Mouse (Mus musculus) megakaryocyte progenitor cell, adult 5-6 weeks (primary cell): ENCODE data around the gene Glra3. TPM values are rescaled to one million over a fixed set of nuclear protein-coding genes. Genes with fewer than 3 reads are reported as not detected.

Experiments used
- ATAC-seq: replicated peaks from 2 replicates; pipeline ENCODE4 v1.8.0; 2016; ENCODE audit warnings: mild to moderate bottlenecking, moderate TSS enrichment, inconsistent platforms; ENCODE audit not compliant: poor library complexity
- total RNA-seq, 2 experiments: library from RNA; stranded (forward) in 1 of 2; stranded (reverse) in 1 of 2; fragments of 157-497, 149-512 nt in 1 of 2; fragments of 200-1000 nt in 1 of 2; gene quantifications; 2 replicates each; pipeline versions ENCODE4 v1.2.3 to v1.2.4; 2015 to 2017

Glra3 gene
- not detected in 2 replicates for total RNA-seq (2015)
- total RNA-seq (2017) = not detected in 2 replicates

DNA sequence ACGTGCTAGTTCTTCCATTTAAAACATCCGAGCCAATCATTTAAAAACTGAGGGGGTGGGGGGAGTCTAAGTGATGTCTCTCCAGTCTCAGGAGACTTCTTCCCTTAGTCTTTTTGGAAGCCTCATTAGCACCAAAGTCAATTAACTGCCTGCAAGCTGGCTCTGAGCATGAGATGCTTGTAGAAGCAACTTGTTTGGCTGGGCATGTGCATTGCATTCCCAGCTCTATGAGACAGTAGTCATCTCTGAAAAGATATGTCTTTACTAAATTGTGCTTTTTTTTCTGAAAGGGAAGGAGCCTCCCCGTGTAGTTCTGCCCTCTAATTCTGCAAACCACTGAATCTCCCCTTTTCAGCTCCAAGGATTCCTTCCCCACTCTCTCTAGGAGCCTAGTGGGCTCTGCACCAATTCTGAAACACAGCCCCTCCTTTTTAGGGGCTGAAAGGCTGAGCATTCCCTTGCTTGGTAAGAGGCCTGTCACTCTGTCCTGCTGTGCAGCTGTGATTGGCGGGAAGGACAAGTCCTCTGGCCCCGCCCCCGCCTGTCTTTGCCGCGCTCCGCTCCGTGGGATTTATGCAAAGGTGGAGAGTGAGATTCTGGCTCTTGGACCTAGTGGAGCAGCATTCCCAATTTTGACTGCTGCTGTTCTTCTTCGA is at the start of gene Glra3:
Glra3 (plus strand) TSS at position 591 of the 656 bp plus-strand sequence.
- no peak for ATAC-seq

DNA sequence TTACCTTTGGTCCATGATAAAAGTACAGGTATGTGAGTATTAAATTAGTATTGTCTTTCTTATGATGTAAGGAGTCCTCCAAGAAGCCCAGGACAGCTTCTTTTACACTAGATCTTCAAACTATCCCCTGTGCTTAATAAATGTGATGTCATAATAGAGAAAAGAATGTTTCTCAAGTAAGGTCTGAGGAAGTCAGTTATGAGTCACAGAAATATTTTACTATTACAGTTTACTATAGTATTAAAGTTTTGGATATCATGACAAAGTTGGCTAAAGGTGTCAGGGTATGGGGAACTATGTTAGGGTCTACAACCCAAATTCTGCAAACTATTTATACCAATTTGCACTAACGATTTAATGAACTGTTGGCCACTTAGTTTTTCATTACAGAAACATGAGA is 33.4 kb upstream of the Glra3 start, which contains the start of gene Adam29:
Adam29 (minus strand) TSS at position 101 of the 400 bp plus-strand sequence.
- ATAC-seq = no peak

DNA sequence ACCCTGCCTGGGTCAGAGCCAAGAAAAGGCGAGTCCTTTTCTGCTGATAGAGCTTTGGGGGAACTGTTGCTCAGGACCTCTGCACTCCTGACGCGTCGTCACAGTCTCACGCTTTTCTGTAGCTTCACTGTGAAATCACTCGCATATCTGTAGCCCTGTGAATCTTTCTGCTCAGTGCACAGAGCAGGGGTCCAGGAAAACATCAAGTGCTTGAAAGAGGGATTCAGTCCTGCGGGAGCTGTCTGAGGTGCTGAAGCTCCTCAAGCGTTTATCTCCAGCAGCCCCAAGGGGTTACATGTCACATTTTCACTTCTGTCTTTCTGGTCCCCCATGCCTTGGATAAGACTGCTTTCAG is 243 bp downstream of the Glra3 start:
- no peak for ATAC-seq

DNA sequence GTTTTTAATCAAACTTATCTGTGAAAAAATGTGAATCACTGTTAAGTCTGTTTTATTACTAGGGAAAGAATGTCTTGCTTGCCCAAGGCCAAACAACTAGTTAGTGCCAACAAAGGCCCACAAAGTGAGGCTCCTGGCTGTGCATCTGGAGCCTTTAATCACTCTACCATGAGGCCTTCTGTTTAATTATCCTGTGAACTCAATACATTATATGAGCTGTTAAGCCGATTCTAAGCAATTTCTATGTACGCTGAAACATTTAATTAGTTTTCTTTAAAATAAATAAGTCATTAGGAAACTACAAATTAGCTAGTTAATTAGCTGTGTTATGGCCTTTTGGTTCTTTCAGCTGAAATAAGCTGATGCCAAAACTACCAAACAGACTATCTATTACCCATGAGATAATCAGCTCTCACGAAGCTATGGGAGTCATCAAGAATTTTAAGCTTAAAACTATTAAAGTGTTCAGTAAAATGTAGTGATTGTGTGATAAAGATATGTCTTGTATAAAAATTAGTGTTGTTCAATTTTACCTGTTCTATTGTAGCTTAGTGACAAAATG is 24.6 kb downstream of the Glra3 start:
- ATAC-seq = no peak

DNA sequence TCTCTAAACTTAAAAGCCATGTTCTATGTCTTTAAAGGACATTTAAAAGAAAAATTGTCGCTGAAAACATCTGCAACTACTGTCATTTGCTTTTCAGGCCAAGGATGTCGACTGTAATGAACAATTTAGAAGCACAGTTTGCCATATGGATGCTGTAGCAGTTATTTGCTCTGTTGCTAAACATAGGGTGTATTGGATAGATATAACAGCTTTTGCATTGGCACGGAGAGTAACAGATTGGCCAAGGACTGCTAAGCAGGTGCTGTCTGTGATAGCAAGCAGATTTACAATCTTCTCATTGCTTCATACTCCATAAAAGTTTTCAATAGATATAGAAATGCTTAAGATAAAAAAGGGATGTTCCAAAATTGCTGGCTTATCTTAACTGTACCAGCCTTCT is 57.6 kb downstream of the Glra3 start:
- ATAC-seq = no peak

DNA sequence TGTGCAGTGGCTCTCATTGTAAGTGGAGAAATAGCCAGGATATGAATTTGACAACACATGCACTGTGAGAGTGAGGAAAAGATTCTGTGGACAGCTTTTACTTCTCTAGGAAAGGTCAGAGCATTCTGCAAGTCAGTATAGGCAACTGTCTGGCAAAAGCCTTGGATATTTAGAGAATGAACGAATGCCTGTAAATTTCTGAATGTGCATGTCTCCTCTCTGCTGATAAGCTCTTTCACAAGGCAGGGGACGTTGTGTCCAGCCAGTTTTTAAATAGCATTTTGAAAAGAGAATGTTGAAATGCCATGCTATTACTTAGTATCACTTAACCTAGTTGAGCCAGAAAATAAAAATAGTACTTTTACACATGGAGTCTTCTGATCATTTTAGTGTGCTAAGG is 114.1 kb downstream of the Glra3 start:
- ATAC-seq = no peak

DNA sequence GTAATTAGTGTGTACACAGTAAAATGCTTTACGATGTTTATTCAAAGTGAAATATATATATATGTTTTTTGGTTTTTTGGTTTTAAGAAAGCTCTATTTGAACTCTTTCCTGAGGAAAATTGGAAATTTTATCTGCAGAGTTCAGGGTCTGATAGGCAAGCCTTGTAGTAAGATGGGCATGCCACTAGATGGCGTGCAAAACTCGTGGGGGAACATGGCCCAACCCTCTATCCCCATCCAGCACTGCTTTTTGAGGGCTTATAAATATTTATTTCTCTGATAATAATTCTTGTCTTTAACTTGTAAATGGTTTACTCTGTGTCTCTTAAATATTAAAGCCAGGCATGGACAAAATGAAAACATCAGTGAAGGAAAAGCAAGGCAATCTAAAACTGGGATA is 122.8 kb downstream of the Glra3 start:
- ATAC-seq = peak; percentile 82

DNA sequence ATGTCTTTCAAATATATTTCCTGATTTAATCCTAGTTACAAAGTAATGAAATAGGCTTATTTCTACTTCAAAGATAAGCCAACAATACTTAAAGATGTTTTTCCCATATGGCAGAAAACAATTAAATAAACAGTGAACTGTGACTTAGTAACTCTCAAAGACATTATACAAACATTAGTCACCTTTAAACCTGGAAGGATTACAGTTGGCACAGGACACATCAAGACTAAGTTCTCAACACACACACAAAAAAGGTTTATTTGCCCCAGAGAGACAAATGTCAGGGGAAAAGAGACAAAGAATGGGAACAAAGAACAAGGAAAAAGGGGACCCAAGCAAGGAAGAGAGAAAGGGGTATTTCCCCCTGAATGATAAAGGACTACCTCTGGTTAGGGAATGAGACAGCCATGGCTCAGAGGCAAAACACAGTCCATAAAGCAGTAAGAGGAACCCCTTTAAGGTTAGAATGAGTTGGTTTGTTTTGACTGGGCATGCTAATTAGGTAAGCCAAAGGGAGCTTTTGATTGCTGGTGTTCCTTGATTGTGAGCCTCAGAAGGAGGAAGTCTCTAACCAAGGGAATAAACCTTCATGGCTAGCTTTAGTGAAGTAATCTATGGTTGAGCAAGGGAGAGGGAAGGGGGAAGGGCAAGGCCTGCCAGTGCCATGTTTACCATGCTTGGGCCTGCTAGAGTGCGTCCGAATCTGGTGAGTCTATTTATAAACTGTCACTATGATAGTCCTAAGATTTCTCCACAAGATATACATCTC is 130.4 kb downstream of the Glra3 start:
- ATAC-seq = peak; percentile 93

DNA sequence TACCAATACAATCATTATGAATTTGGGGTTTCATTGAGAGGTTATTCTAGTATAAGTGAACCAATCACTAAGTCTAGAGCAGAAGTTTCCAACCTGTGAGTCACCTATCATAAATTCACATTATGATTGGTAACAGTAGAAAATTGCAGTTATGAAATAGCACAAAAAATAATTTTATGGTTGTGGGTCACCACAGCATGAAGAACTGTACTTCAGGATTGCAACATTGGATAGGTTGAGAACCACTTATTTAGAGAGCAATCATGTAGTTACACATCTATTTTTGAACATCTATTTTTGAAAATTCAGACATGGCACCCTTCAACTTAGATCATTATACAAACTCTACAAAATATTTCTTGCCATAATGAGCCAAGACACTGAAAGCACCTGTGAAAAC is 143.4 kb downstream of the Glra3 start:
- no peak for ATAC-seq

DNA sequence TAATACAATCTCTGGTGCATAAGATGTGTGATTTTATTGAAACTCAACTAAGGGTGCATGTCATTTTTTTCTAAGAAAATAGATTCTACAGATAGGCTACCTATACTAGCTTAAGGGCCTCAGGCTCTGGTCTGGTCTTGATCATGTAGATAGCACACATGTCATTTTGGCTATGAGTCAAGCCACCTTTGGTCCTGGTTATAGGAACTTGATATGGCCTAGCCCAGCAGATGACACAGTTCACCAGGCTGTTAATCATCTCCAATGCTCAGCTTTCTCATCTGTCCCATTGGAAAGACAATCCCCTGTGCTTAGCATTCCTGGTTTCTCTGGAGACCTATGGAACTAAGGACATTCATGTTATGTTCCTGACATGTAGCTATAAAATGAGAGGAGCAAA is 154.1 kb downstream of the Glra3 start:
- no peak for ATAC-seq

DNA sequence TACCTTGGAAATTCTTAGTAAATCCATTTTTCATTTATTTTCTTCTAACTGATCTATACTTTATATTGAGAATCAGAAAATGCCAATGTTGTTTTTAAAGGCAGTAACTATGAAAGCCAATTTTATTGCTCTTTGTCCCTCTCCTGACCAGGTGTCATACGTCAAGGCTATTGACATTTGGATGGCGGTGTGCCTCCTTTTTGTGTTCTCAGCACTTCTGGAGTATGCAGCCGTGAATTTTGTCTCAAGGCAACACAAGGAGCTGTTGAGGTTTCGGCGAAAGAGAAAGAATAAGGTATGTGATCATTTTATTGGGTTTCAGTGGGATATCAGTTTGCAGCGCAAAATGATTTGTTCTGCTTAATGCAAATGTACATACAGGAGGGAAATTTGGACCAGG is 170.0 kb downstream of the Glra3 start:
- ATAC-seq = no peak

DNA sequence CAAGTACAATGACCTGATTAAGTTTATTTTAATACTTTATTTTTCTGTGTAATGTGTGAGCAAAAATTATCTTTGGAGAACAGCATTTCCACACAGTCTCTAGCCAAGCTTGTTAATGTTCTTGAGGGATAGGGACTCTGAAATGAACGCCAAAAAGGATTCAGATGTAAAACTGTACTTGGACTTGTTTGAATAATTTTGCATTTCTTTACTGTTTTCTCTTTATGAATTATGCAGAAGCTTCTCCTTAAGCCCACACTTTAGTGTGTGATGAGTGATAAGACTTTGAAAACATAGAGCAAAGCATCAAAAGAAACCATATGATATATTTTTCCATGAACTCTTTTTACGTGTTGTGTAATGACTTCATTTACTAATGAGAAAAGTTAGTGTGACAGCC is 189.1 kb downstream of the Glra3 start:
- ATAC-seq = no peak

DNA sequence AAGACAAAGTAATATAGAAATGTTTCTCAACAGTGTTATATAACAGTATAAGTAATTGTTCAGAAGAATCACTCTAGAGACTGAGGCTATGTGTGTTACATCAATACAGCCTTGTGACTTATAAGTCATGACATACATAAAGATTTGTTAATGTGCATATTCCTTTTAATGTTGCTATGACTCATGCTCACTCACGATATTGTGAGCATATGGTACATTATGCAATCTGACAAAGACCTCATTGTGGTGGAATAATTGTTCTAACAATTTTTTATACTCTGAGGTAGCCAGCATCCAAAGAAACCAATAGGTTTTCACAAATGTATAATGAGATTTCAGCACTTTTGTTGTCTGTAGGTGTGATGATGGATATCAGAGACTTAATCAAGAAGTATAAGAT is 210.4 kb downstream of the Glra3 start:
- ATAC-seq = no peak

DNA sequence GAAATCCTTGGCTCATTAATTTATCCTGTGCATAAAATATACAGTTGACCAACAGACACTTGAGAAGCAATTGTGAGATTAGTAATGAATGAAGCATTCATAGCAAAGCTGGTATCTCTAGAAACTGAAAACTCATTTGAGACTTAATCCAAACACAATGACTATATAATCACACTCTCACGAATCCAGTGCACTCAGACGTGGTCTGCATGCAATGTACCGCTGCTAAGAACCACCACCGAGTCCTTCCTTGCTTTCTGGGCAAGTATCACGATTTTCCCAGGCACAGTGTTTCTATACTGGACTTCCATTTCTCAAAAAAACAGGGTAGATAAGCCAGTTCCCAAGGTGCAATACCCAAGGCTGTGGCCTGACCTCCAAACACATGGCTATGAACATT is 211.3 kb downstream of the Glra3 start:
- no peak for ATAC-seq

DNA sequence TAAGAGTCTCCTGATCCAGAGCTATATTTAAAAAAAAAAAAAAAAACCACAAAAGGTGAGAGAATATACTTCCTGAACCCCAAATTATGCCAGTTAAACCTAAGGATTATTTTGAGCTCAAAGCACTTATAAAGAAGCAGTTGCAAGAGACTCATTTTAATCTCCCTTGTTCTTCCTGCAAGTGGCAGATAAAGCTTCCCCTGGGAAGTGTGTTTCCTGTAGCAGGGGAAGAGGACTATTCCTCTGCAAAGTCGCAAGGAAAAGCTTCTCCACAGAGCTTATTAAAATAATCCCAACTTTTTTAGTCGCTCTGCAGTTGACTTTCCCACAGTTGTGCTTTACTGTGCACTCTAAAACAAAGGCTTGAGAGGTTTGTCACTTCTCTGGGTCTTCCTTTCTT is 218.7 kb downstream of the Glra3 start:
- no peak for ATAC-seq

Other genes starting within 250 kb of the Glra3 start
- not detected in 2 replicates for gene Adam29, start 33.5 kb upstream of the Glra3 start, total RNA-seq (2015)
- gene Adam29, start 33.5 kb upstream of the Glra3 start, total RNA-seq (2017) = not detected in 2 replicates